Mouse (Mus musculus) brain, embryonic 14.5 days (tissue): Measurements from ENCODE around the gene Thap8.

ENCODE experiments used
- CTCF ChIP-seq: fragments of 200-500 bp; IDR thresholded peaks from 2 replicates; pipeline ENCODE4 v1.5.1; 2012; ENCODE audit warnings: inconsistent platforms, mild to moderate bottlenecking, moderate library complexity, borderline replicate concordance; ENCODE audit not compliant: insufficient read depth, insufficient read length; ENCODE audit errors: extremely low read depth
- POLR2A ChIP-seq: fragments of 200-500 bp; IDR thresholded peaks from 2 replicates; pipeline ENCODE4 v1.6.1; 2012; ENCODE audit warnings: mild to moderate bottlenecking, inconsistent platforms, borderline replicate concordance; ENCODE audit not compliant: poor library complexity, insufficient read depth, insufficient read length, severe bottlenecking; ENCODE audit errors: extremely low read depth

DNA sequence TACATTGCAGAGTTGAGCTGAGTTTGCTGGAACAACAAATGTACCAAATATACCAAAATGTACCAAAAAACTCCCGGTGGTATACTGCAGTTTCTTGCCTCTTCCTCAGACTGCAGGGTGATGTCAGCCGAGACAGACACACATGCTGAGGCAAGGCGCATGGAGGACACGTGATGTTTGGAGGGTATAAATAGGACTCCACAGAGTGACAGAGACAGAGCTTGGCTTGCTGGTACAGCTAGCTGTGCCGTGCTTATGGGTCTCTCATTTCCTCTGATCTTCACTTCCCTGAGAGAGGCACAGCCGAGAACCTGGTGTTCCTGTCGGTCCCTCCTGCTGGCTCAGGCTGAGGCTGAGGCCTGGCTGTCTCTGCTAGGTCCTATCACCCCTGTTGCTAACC, 2.8 kb downstream of the Thap8 start:
- TF ChIP-seq POLR2A (no peak), CTCF (no peak)
